Mouse (Mus musculus): ENCODE data around the gene Olfr523.
A peak's percentile ranks its signal among the peaks of the same experiment; 100 is the strongest.
"Not testable (repeated sequence)": the region's sequence is repeated elsewhere in the genome, so short reads cannot be mapped to it uniquely, and the experiment has no call there.

Gene Olfr523

DNA sequence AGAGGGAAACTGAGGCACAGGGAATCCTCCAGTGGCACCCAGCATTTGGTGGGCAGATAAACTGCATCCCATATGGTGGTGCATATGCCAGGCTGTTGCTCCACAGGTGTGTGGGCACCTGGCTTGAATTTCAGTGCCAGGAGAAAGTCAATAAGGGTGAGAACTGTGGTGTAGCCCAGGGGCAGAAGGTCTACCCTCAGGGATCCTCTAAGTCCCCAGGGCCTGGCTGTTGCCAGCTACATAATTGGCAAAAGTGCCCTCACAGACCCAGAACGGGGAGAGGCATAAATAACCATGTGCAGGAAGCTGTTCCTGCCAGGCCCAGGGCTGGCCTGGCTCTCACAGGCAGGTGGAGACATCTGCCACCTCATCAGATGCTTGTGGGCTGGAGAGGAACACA, at the start of gene Olfr523:
Olfr523 (plus strand) TSS at position 282 of the 400 bp plus-strand sequence.
- DNase-seq (ENCODE audit: low spot score in 2 of 2): no peak

DNA sequence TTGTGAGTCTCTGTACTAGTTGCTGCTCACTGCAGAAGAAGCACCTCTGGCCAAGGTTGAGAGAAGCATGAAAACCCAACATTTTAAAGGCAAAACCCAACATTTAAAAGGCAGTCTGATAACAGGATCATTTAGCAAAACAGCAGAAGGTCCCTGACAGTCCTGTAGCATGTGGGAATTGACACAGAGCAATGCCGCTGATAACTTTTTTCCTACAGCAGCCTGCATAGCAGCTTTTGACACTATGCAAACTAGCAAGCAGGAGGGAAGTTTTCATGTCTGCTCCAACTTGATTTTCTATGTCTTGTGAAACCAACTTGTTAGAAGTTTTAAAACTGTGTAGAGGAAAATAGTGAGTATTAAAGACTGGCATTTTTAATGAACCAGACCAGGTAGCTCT, 48.6 kb upstream of the Olfr523 start:
- no peak for DNase-seq (ENCODE audit: low spot score in 2 of 2)

DNA sequence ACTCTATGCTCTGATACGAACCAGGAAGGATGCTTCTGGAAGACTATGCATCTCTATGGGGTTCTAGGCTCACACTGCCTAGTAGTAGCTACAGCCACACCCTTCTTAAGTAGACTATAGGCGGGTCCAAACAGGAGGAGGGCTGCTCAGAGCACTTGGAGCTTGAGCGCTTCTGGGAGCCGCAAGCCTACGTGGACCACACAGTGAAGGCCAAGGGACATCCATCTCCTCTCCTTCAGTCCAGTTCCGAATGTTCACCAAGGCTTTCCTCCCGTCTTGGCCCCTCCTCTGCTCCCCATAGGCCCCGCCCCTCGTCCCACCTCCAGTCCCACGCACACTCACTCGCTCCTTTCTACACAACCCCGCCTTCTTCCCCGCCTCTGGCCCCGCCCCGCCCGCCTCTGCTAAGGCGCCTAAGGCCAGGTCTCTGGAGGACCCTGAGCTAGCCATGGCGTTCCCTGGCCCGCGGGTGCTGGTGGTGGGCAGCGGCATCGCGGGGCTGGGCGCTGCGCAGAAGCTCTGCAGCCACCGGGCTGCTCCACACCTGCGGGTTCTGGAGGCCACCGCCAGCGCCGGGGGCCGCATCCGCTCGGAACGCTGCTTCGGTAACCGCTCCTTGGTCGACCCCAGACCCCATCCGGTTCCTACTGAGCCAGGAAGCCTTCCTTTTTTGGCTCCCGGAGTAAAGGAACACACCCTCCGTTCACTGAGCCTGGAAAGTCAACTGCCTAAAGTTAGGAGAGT, 47.6 kb upstream of the Olfr523 start:
- DNase-seq (ENCODE audit: low spot score in 2 of 2): peak; percentile 79 to 84

DNA sequence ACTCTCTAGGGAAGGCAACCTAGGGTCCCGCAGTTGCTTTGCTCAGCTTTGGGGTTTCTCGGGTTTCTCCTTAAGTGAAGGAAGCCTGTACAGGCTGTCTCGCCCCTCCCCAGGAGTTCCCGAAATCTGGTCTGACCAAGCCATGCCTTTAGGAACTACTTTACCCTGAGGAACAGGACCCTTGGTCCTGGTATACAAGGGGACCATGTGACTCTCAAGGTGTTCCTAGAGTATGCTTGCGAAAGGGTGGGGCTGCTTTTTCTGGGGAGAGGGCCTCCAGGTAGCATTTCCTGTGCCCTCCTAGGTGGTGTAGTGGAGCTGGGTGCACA, 47.0 kb upstream of the Olfr523 start:
- no peak for DNase-seq (ENCODE audit: low spot score in 2 of 2)

DNA sequence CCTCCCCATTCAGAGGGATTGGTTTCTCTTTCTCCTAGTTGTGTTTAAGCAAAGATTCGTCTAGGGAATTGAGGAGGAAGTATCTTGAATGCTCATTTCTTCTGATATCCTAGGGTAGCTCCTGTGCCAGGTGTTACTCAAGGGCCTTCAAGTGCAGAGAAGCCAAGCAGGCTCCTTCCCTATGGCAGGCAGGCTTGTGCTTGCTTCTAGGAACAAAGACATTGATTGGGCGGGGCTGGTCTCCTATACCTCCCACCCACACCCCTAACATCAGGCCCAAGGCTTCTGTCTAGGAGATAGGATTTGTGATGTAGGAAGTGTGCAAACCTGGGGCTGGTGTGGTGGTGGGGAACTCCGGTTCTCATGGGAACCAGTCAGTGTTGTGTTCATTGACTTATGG, 46.1 kb upstream of the Olfr523 start:
- no peak for DNase-seq (ENCODE audit: low spot score in 2 of 2)

DNA sequence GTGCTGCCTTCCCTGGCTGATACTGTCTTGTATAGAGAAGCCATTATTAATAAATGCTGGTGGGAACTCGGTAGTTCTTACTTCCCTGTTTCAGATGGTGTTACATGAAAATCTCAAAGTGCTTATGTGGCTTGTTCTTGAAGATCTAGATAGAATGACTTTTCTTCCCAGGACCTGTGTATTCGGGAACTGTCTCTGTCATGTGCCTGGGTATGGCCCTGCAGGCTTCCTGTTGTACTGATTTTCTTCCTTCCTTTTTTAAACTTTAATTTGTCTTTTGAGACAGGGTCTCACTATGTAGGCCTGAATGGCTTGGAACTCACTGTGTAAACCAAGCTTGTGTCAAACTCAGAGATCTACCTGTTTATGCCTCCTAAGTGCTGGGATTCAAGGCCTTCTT, 45.1 kb upstream of the Olfr523 start:
- no peak for DNase-seq (ENCODE audit: low spot score in 2 of 2)

DNA sequence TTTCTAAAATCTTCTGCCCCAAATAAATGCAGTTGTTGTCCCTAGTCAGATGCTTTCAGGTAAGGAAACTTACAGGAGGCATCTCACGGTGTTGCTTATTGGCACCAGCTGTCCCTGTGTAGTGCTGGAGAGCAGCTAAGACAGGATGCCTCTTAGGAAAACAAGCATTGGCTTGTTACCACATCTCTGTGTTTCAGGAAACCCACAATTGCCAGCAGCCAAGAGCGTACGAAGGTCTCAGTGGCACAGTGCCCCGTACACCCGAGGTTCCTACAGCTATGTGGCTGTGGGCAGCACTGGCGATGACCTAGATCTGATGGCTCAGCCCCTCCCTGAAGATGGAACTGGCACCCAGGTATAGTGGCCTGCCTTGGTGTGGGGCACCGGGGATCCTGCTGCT, 40.8 kb upstream of the Olfr523 start:
- DNase-seq (ENCODE audit: low spot score in 2 of 2): not testable (repeated sequence)

DNA sequence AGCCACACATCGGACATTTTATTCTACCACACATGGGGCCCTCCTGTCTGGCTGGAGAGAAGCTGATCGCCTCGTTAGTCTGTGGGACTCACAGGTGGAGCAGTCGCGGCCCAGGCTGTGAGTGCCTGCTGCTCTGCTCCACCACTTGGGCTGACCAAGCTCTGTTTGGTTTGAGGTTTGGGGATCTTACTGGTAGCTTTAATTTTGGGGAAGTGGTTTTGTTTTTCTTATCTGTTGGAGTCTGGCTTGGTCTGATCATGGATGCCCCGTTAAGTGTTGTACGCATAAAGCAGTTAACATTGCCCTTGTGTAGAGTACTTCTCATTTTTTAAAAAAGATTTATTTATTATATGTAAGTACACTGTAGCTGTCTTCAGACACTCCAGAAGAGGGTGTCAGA, 39.0 kb upstream of the Olfr523 start:
- DNase-seq (ENCODE audit: low spot score in 2 of 2): not testable (repeated sequence)

DNA sequence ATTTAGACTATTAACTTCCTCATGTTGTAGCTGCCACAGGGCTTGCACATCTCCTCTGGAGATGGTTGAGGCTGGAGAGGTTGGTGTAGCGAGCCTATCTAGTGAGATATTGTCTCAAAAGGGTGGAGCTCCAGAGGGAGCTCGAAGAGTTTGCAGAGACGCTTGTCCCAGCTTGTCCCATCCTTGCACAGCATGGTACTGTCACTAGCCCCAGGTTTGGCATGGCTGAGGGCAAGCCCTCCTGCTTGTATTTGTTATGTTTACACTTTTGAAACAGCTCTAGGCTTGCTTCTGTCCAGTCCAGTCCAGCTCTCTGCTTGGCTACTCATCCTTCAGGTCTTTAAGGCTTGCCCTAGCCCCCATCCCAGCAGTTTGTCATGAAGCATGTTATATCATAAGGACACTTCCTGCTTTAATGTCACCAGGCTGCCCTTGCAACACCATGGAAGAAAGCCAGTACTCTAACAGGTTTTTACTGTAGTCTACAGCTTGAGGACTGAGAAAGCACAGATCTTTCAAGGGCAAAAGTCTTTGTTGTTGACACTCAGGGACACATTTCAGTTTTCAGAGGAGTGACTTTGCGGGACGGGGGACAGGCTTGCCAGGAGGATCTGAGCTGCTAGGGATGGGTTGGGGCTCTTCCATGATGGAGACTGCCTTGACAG, 37.8 kb upstream of the Olfr523 start:
- DNase-seq (ENCODE audit: low spot score in 2 of 2): no peak

DNA sequence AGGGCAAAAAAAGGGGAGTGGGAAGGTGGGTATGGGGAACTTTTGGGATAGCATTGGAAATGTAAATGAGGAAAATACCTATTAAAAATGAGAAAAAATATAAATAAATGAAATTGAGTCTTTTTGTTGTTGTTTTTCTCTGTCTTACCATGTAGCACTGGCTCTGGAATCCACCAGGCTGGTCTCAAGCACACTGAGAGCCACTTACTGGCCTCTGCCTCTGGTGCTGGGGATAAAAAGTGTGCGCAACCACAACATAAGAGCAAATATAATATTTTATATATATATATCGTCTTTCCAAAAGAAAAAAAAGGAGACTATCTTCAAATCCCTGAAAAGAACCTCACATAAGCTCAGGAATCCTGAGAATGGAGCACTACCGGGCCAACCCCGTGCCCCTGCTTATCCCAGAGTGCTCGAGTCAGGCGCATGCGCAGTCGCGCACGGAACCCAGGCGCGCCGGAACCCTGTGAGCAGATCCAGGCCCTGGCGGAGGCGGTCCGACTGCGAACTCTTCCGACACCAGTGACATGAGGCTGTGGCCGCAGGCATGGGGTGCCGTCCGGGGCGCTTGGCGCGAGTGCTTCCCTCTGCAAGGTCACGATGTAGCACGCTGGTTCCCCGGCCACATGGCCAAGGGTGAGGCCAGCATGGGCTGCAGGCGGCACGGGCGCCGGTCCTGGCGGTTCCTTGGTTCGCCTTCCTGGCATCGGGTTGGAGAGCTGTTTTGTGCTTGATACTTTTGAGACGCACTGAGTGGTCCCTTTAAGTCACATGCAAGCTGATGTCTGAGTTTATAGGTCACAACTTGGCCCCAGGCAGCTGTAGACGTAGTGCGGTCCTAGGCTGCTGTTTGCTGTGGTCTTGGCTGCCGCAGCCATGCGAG, 35.6 kb upstream of the Olfr523 start, which contains the start of gene Mtg1:
Mtg1 (plus strand) TSS at position 430 of the 886 bp plus-strand sequence.
- peak; percentile 93 to 96 for DNase-seq (ENCODE audit: low spot score in 2 of 2)

DNA sequence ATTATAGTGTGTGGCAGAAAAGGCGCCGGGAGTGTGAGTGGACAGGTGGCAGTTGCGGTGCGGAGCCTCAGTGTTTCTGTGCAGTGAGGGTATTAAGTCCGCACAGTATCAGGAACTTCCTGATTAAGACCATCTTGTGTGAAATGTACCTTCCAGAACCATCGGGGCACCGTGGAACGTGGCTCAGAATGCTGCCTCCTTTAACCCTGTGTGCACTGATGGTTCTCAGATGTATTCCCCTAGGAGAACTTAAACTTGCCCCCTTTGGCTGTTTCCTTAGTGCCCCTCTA, 35.1 kb upstream of the Olfr523 start:
- DNase-seq (ENCODE audit: low spot score in 2 of 2): no peak

DNA sequence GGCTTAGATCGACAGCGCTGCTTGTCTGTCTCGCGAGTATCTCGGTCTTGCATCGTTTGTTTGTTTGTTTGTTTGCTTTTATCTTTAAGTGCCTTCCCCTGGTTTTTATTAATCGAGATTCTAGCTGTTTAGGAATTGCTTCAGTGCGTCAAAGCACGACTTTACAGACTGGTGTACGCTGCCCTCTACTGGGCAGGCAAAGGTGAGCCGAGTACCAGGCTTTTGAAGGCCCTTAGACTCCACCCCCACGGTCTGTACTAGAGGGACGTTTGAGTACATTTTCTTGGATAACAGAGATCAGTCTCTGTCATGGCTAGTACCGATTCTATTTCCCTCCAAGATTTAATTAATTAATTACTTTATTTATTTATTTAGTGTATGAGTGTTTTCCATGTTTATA, 31.7 kb upstream of the Olfr523 start:
- DNase-seq (ENCODE audit: low spot score in 2 of 2): no peak

DNA sequence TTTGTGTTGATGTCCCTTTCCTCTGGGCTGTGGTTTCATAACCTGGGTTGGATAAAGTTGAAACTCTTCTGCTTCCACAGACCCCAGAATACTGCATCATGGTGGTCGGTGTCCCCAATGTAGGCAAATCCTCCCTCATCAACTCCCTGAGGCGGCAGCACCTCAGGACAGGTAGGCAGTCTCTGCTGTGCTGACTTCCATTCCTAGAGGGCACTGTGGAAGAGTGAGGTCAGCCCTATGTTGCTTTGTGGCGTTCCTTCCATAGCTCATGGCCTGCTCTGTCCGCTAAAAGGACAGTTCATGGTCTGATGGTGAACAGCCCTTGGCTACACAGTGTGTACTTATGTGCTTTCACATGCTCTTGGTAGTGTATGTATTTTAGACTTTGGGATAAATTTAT, 28.5 kb upstream of the Olfr523 start:
- no peak for DNase-seq (ENCODE audit: low spot score in 2 of 2)

DNA sequence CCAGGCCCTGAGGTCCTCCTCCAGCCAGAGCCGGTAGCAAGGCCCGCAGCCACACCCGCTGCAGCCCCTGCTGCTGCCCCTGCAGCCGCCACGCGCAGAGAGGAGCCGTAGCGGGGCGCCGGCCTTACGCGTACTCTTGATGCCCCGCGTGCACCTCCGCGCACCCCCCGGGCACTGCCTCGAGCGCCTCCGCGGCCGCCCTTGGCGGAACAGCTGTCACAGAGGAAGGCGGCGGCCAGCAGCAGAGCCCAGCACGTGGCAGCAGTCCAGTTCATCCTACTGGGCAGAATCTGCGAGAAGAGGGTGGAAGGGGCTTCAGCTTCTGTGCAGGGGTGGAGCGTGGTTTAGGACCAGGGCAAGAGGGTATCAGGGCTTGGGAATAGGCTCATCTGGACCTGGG, 19.6 kb upstream of the Olfr523 start:
- no peak for DNase-seq (ENCODE audit: low spot score in 2 of 2)

DNA sequence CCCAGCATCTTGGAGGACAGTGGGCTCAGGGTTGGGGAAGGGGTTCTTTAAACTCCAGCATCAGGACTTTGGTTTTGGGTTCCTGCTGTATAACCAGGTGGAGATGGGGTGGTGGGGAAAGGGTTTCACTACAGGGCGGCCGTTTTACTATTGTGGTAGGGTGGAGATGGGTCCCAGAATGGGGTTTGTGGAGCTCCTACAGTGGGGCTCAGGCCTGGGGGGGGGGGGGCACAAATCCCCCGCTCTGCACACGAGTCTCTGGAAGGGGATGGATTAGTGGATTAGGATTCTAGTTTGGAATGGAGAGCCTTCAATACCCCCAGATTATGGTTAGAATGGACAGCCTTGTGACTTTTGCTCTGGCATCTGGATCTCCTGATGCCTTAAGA, 19.2 kb upstream of the Olfr523 start:
- DNase-seq (ENCODE audit: low spot score in 2 of 2): no peak

DNA sequence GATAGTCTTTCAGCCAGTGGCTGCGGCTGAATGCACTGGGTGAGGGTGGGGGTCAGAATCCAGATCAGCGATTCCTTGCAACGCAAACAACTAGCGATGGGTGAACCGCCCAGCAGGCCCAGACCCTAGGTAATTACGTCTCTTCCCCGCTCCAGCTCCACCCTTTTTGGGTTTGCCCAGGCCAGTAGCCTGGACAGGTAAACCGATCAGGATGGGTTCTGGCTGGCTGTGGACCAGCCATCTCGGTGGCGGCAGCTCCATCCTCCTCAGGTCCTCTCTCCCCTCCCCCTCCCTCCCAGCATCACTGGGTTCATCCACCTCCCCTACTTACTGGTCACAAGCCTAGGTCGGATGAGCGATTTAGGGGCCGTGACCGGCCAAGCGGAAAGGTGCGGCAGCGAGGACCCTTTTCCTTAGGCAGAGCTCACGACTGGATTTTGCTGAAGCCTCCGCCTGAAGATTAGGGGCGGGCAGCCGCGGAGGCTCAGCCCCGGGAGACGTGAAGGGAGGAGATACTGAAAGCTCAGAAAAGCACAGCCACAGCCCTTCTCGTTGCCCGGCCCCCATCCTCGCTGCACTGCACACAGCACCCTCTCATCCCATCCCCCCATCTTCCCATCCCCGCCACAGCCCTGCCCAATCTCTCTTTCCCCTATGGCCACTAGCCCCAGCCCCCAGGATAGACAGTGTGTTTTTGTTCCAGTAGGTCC, 18.6 kb upstream of the Olfr523 start, which contains the start of gene Sprn:
Sprn (minus strand) TSS at position 660 of the 710 bp plus-strand sequence.
- peak; percentile 79 to 81 for DNase-seq (ENCODE audit: low spot score in 2 of 2)

DNA sequence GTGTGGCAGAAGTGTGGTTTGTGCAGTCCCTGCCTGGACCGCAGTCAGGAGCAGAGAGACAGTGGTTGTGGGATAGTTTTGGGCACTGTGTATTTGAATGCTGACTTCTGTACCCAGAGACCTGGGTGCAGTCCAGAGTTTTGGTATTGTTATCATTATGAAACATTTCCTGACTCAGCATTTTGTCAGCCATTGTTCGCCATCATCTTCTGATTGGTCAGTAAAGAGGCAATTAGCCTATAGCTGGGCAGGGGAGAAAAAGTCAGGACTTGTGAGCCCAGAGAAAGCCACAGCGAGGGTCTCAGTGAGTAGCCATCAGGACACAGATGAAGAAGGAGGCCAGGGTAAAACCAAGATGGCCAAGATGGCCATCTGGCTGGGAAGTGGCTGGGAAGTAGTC, 12.7 kb upstream of the Olfr523 start:
- no peak for DNase-seq (ENCODE audit: low spot score in 2 of 2)

DNA sequence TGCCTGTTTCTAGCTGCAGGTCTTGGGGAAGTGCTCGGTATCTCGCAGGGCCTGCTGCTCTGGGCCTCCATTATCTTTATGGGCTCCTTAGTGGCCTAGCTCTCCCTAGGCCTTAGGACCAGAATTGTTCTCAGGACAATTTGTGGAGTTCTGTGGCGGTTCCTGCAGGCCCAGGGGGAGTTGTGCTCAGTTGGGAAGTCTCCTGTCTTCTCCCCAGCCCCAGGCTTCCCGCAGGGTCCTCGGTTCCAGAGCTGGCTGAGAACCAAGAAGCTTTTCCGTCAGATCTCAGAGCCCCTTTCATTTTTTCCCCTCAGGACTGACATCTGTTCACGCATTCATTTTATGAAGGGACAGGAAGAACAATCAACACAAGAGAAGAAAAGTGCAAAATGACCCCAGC, 8.4 kb upstream of the Olfr523 start, which contains the start of gene Olfr522:
Olfr522 (minus strand) TSS at position 101 of the 400 bp plus-strand sequence.
- no peak for DNase-seq (ENCODE audit: low spot score in 2 of 2)

DNA sequence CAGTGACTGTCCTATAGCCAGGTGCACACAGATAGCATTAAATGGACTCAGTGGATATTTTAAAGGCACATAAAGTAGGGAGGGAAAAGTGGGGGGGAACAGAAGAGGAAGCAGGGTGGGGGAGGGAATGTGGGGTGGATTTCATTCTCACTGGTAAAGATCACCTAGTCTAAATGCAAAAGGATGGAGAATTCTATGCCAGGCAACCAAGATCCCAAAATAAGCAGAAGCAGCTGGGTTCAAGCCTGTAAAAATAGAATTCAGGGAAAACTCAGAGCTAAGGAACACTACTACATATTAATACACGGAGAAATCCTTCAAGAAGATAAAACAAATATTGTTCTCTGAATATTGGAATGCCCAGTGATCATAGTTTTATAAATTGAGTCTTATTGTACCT, 5.1 kb upstream of the Olfr523 start:
- DNase-seq (ENCODE audit: low spot score in 2 of 2): no peak

DNA sequence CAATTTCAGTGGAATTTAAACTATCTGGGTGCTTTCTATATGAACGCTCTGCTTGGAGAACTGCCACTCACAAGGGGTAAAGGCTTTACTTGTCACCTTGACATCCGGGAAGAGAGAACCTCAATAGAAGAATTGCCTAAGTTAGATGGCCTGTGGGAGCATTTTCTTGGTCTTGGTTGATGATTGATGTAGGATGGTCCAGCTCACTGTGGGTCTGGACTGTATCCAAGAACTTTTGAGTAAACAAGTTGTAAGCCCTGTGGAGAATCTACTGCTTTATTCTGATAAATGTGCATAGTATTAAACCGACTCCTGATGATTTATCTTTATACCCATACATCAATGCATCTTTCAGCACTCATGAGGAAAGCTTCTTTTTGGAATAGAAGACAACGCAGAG, 3.6 kb upstream of the Olfr523 start:
- DNase-seq (ENCODE audit: low spot score in 2 of 2): no peak

DNA sequence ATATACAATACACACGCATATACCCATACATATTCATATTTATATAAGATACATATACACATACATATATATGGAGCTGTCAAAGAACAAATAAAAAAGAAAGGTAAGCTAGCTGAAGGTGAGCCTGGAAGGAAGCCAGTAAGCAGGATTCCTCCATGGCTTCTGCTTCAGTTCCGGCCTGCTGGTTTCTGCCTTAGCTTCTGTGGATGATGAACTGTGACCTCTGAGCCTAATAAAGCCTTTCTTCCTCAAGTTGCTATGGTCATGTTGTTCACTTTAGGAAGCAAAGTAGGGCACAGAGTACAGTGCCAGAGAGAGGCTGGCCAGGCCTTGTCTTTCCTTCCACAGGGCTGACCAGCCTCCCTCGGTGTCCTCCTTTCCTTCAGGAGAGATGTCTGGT, 2.2 kb upstream of the Olfr523 start:
- DNase-seq (ENCODE audit: low spot score in 2 of 2): no peak

DNA sequence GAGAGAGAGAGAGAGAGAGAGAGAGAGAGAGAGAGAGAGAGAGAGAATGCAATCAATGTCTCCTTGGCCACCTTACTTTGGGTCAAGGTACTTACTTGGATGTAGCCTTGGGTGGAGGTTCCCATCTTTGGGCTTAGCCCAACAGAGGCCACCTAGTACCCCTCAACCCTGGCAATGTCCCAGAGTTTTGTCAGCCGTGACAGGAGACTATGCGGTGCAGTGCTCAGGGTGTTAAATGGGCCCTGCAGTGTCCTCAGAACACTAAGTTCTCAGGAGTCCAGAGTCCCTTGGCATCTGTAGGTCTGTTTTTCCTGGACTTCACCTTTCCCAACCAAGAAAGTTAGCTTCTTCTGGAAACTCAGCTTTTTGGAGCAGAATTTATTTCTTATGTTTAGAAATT, 6.2 kb downstream of the Olfr523 start:
- DNase-seq (ENCODE audit: low spot score in 2 of 2): no peak

Measured in right cerebral cortex, postnatal 36 days (tissue).